Mouse (Mus musculus) cerebellum, adult 8-10 months (tissue): ENCODE measurements around the gene Atg7.

Experiments used
- DNase-seq: peaks from one replicate; pipeline ENCODE4 v3.0.0; 2022

Gene Atg7

GRCm38 (mm10) chr6:114790084-114790483, 147.2 kb downstream of the Atg7 start:
- DNase-seq: no peak

DNA sequence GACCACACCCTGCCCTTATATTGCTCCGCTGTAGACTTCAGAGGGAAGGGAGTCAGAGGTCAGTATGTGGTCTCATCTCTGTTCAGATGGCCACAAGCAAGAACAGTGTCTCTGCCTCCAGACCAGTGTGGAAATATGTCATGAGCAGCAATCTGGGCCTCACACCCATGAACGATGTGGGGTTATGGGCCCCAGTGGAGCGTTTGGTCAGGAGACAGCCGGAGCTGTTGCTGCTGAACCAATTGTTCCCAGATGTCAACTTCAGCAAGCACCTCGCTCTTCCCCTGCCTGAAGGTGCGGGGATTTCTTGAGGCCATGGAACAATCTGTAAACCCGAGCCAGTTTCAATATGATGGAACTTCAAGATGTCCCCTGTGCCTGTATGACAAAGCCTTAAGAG, 148.0 kb downstream of the Atg7 start:
- DNase-seq: no peak

DNA sequence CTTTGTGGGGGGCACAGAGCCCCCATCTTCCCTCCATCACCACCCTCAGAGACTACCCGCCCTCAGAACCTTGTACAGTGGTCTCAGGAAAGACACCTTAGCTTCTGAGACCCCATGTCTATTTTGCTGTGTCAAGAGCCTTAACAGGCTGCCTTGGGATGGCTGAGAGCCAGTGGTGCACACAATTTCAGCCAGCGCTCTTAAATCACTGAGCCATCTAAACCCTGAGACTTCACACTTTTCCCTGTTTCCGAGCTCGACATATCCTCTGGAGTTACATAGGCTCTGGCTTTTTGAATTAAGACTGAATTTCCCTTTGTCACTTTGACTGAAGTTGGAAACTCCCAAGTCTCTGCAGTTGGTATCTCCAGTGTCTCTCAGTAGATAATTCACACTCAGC, 148.9 kb downstream of the Atg7 start:
- no peak for DNase-seq

- no peak for DNase-seq
These were observed 151.8 kb downstream of the Atg7 start for GRCm38 (mm10) chr6:114794706-114795105.

DNA sequence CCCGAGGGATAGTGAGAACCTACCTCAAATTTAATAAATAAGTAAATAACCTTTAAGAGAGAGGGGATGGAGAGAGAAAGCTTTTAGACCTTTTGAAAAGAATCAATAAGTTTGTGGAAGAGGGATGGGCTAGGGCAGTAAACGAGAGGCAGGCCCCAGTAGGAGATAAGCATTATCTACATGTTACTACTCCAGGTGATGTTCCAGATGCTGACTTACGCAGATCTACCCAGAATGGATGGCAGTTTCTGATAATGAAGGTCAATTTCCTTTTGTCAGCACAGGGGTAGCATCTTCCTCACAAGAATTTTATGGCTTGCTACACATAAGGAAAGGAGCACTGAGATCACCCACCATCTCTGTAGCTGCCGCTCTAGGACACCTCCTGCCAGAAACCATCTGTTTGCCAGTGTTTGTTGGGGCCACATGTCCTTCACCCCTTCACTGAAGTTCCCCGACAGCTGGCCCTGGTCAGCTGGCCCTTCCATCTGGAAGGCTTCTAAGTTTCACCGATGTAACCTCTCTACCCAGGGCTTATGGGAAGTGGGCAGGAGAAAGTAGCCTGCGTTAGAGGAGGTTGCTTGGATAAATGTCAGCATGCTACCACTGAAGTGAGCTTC, 152.9 kb downstream of the Atg7 start:
- no peak for DNase-seq

- DNase-seq: no peak
These were observed 155.0 kb downstream of the Atg7 start for GRCm38 (mm10) chr6:114797901-114798300.

DNA sequence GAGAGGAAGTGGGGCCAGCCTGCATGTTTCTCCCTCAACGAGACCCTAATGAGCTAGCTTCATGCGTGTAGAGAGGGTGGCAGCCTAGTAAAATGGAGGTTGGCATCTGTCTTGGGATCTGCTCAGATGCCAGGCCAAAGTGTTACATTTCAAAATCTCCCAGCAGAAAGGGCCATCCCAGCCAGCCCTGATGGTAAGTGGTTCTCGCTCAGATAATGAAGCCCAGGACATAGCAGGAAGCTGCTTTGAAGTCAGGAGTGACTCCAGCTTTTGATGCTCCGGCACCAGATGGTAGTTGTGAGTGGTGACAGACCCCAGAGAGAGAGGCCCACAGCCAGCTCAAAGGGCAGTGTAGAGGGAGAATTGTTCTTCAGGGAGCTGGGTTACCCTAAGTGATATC, 155.8 kb downstream of the Atg7 start:
- no peak for DNase-seq

DNA sequence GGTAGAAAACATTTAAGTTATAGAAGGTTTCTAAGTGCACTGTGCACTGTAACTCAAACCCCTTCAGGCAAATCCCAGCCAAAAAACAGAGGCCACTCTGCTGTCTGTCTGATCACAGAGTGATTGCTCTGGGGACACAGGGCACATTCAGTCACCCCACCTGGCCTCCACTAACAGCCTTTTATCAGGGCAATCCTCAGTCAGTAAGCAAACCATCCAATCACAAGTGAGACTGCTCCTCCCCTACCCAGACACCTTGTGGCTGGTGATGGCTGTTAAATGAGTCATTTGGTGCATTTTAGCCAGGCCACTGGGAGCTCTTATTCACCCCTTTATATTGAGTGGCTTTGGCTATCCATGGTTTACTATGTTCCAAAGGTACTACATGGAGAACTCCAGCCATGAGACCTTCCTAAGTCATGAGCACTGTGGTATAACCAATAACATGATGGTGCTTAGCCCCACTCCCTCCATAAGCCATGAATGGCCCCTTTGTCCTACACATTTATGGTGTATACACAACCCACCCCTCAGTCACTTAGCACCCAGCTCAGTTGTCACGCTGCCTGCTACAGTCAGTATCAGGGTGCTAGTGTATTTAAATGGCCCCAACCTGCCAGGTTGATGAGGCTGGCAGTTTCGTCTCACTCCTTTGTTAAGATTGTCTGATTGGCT, 157.5 kb downstream of the Atg7 start:
- DNase-seq: no peak

- no peak for DNase-seq
These were observed 161.1 kb downstream of the Atg7 start for GRCm38 (mm10) chr6:114803915-114804535.

DNA sequence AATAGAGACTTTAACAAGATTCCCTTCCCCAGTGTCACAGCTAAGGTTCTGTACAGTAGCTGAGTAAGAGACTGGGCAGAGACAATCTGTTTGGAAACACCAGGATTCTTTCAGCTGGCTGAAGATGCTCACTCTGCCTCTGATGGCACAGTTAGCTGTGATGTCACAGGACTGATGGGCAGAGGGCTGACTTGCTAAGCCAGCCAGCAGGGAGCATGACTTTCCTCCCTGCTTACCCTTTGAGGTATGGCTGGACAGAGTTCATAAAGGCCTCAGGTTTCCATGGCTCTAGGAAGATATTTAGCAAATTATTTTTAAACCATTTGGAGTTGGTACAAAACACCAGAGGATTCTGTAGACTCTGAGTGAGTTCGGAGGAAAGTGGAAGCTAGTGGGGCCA, 162.0 kb downstream of the Atg7 start:
- DNase-seq: no peak

DNA sequence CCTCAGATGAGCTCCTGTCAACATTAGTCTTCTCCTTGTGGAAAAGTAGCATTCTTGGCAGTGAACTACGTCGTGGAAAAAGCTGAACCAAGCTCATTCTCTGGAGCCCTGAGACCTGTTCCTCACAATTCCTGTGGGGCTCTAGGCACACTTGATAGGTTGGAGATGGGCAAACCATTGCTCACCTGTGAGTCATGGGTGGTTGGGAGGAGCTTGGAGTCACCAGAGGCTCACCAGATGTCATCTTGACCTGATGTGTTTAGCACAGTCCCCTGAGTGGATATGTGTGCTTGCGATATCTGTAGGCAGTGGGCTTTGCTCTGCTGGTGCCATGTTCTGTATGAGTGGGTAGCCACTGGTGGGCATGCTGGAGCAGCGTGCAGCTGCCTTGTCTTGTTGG, 163.0 kb downstream of the Atg7 start:
- no peak for DNase-seq

DNA sequence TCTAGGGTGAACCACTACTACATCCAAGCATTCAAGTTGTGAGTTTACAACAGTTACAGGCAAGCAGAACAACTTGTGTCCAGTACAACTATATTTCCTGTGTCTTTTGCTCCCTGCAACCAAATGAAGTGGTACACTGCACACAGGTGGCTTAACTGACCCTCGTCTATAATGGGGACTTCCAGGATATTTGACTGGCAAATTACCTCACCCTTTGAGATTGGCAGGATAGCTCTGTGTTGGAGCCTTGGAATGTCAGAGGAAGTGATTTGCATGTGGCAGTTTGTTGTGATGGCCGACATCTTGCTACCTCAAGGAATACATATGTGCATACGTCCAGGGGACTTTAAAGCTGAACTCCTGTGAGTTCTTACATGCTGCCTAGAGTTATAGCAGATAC, 164.6 kb downstream of the Atg7 start:
- DNase-seq: no peak

- DNase-seq: no peak
These were observed 165.9 kb downstream of the Atg7 start for GRCm38 (mm10) chr6:114808654-114809430.

DNA sequence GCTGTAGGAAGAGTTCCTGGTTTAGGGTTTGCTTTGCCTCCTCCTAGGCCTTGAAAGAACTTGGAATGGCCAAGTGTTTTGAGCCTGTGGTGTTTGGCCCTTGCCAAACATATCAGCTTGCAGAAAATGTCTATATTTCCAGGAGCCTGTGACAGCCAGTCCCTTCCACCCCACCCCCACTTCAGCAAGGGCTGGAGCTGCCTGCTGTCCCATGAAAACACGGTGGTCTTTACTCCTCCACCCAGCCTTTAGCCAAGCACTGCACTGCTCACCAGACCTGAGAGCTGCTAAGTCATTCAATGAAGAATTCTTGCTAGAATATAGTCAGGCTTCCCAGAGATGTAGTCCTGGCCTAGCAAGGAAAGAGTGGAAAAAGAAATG, 166.5 kb downstream of the Atg7 start:
- DNase-seq: no peak

- no peak for DNase-seq
These were observed 169.4 kb downstream of the Atg7 start for GRCm38 (mm10) chr6:114812322-114812721.

- DNase-seq: no peak
These were observed 169.9 kb downstream of the Atg7 start for GRCm38 (mm10) chr6:114812779-114813178.

DNA sequence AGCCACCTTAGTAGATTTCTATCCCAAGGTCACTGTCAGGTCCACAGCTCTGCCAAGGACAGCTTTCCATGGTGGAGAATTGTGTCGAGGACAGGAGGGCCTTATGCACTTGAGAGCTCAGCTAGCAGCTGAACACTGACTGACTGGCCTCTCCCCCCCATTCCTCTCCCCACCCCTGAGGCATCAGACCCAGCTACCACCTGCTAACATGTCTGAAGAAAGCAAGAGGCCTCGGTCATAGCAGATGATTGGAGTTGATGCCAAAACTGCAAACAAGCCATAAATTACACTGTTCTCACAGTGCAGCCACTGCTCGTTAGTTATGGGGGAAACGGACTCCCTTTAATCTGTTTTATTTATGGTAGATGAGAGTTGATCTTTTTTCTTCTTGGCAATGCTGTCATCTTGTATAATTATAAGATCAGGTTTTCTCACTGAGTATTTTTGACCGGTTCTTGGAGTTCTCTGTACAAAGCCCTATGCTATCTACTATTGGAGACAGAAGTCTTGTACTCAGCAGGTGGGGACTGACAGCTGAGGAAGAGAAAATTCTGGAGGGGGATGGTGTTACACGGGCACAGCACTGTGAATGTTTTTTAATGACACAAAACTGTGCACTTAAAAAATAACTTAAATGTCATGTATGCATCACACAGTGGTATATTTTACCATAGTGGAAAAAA, 171.4 kb downstream of the Atg7 start:
- no peak for DNase-seq

DNA sequence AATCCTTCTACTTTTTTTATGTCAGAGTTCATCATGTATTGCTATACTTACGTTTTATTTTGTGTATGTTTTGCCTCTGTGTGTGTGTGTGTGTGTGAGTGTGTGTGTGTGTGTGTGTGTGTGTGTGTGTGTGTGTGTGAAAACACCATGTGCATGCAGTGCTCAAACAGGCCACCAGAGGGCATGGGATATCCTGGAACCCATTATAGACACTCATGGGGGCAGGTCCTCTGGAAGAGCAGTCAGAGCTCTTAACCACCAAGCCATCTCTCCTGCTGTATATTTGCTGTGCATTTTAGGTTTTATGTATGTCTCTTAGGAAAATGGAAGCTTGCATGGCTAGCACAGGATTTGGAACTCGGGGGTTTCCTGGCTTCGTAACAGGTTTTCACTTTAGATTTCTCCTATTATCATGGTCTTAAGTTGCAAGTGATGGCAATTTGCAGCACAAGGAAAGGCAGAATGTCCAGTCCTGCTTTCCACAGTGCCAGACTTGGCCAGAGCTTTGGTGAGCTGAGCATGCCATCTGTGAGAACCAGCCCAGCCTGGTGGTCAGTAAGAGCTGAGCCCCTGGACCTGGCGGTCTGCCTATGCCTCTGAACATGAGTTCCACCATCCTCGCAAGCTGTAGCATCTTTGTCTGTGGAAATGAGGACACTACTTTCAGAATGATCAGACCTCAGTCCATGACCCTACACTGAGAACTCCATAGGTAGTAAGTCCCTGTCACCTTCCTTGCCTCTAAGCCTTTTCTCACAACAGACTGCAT, 172.2 kb downstream of the Atg7 start:
- no peak for DNase-seq

GRCm38 (mm10) chr6:114817948-114818347, 175.1 kb downstream of the Atg7 start:
- no peak for DNase-seq

GRCm38 (mm10) chr6:114818471-114818870, 175.6 kb downstream of the Atg7 start:
- no peak for DNase-seq

GRCm38 (mm10) chr6:114819971-114820481, 177.1 kb downstream of the Atg7 start:
- no peak for DNase-seq

- no peak for DNase-seq
These were observed 178.7 kb downstream of the Atg7 start for GRCm38 (mm10) chr6:114821646-114822045.
